Mouse (Mus musculus) spleen, adult 2 months (tissue): ENCODE measurements around the gene Zfp853.

Experiments
- CTCF ChIP-seq: fragments of 200-500 bp; IDR thresholded peaks from 2 replicates; pipeline ENCODE4 v1.5.1; 2011; ENCODE audit warnings: mild to moderate bottlenecking, inconsistent platforms; ENCODE audit not compliant: insufficient read depth, insufficient read length, insufficient replicate concordance; ENCODE audit errors: extremely low read depth
- POLR2A ChIP-seq: fragments of 200-500 bp; IDR thresholded peaks from 2 replicates; pipeline ENCODE4 v1.6.1; 2011; ENCODE audit warnings: low read depth, low read length, inconsistent platforms

GRCm38 (mm10) chr5:143253186-143253880, 40.1 kb downstream of the Zfp853 start:
- TF ChIP-seq CTCF (no peak), POLR2A (no peak)
